Mouse (Mus musculus) ES-E14 (cell line): ENCODE data around the gene Cnot2.

ENCODE experiments used
- CHD2 ChIP-seq: IDR thresholded peaks from 2 replicates; pipeline ENCODE4 v1.6.1; 2014; ENCODE audit warnings: mild to moderate bottlenecking, low read depth, low read length, inconsistent platforms
- HCFC1 ChIP-seq: IDR thresholded peaks from 2 replicates; pipeline ENCODE4 v1.6.1; 2012; ENCODE audit warnings: low read length, inconsistent platforms, borderline replicate concordance; ENCODE audit not compliant: insufficient read depth
- ZC3H11A ChIP-seq: IDR thresholded peaks from 2 replicates; pipeline ENCODE4 v1.6.1; 2012; ENCODE audit warnings: low read depth, mild to moderate bottlenecking, inconsistent platforms, low read length, borderline replicate concordance
- ZNF384 ChIP-seq: IDR thresholded peaks from 2 replicates; pipeline ENCODE4 v1.6.1; 2012; ENCODE audit warnings: low read depth, low read length, inconsistent platforms

DNA sequence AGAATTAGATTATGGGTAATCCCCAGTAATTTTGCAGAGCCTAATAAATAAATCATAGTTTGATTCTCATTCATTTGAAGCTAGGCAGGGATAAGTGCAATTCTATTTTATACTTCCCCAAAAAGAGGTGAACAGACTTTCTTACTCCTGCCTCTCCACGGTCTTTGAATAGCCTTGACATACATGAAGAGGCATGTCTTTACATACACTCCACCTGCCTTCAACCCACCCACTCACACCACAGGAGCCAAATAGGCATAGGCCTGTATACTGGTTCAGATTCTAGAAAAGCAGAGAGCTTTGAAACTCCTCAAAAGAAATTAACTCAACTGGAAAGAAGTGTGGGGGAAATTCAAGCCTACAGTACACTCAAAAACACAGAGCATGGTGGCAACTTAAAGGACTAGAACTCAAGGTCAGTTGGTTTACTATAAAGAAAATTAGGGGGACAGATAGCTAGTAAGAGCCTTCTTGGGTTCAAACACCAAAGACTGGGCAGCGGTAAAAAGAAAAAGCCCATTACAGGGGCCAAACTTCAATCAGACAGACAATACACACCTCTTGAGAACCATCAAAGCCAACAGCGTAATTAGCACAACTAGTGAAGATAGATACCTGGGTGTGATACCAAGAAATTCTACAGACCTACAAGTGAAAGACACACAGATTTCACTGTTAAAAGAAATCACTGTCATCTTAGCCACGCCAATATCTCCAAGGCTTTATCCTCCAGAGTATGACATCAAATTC lies 18.4 kb downstream of the Cnot2 start:
- no peak for TF ChIP-seq ZNF384
- TF ChIP-seq CHD2, result no peak
- TF ChIP-seq HCFC1, result no peak
- TF ChIP-seq ZC3H11A, result no peak
